8 mouse cellular contexts compared by ENCODE assay signal in genomic region chr10:20169927-20170604, GRCm38 (mm10). TPM values are rescaled to one million over a fixed set of nuclear protein-coding genes. Genes with fewer than 3 reads are reported as not detected.
DNase-seq lines count a peak whose midpoint lies in the region; ATAC-seq and TF ChIP-seq lines count a peak whose summit lies in the region.

No protein-coding gene starts in this region.

- peak overlapping the region; percentile 88 for H3K4me3 ChIP-seq in cerebellum, adult 2 months (replicated peaks; ENCODE audit: insufficient read depth, low read depth, low read length)
- peak overlapping the region; percentile 18 for H3K4me3 ChIP-seq in lung, embryonic 15.5 days
- peak overlapping the region; percentile 25 for H3K4me3 ChIP-seq in limb, embryonic 15.5 days
- peak overlapping the region; percentile 26 for H3K4me3 ChIP-seq in stomach, embryonic 15.5 days (replicated peaks)

- H3K9ac ChIP-seq in lung, embryonic 15.5 days = peak overlapping the region; percentile 22; the same call in 1 of the 2 replicates
- H3K9ac ChIP-seq in limb, embryonic 15.5 days = no peak overlapping the region
- no peak overlapping the region for H3K9ac ChIP-seq in stomach, embryonic 15.5 days

- ATAC-seq in lung, embryonic 15.5 days (ENCODE audit: borderline replicate concordance, extremely low read depth, low FRiP score, low TSS enrichment) = no peak
- ATAC-seq in limb, embryonic 15.5 days (ENCODE audit: insufficient number of reproducible peaks, low FRiP score, low TSS enrichment, low read depth) = no peak
- no peak for ATAC-seq in stomach, embryonic 15.5 days (ENCODE audit: insufficient read depth, low FRiP score, low read depth)

- no peaks in the 10 kb centered on the region for H3K9me3 ChIP-seq in lung, embryonic 15.5 days
- no peaks in the 10 kb centered on the region for H3K9me3 ChIP-seq in limb, embryonic 15.5 days
- no peaks in the 10 kb centered on the region for H3K9me3 ChIP-seq in stomach, embryonic 15.5 days

- H3K4me1 ChIP-seq in cerebellum, adult 2 months (ENCODE audit: control insufficient read depth, insufficient read depth, low read length) = peaks cover 9% of the 10 kb centered on the region
- peaks cover 14% of the 10 kb centered on the region for H3K4me1 ChIP-seq in lung, embryonic 15.5 days
- peaks cover 19% of the 10 kb centered on the region for H3K4me1 ChIP-seq in limb, embryonic 15.5 days
- peaks cover 6% of the 10 kb centered on the region; the same call in 1 of the 2 replicates for H3K4me1 ChIP-seq in stomach, embryonic 15.5 days

- no peak for TF ChIP-seq POLR2A in cerebellum, adult 2 months (IDR thresholded peaks at IDR 0.05; ENCODE audit: borderline replicate concordance, insufficient read depth, low read length)

- WGBS in cerebellum, adult 2 months = 22% methylated on average over 19 of the region's 19 CpGs
- 20% methylated on average over 18 of the region's 19 CpGs for WGBS in lung, embryonic 15.5 days
- WGBS in limb, embryonic 15.5 days = 27% methylated on average over 19 of the region's 19 CpGs
- 22% methylated on average over 19 of the region's 19 CpGs for WGBS in stomach, embryonic 15.5 days

- H3K36me3 ChIP-seq in lung, embryonic 15.5 days = no peaks in the 10 kb centered on the region
- no peaks in the 10 kb centered on the region for H3K36me3 ChIP-seq in limb, embryonic 15.5 days
- no peaks in the 10 kb centered on the region for H3K36me3 ChIP-seq in stomach, embryonic 15.5 days

- no peaks in the 10 kb centered on the region for H3K27me3 ChIP-seq in cerebellum, adult 2 months (ENCODE audit: control insufficient read depth, insufficient read depth, low read length)
- H3K27me3 ChIP-seq in lung, embryonic 15.5 days = no peaks in the 10 kb centered on the region
- H3K27me3 ChIP-seq in limb, embryonic 15.5 days = no peaks in the 10 kb centered on the region
- H3K27me3 ChIP-seq in stomach, embryonic 15.5 days (replicated peaks) = no peaks in the 10 kb centered on the region

- peak overlapping the region; percentile 14; the same call in 1 of the 2 replicates for H3K27ac ChIP-seq in cerebellum, adult 2 months (ENCODE audit: insufficient read depth, low read length)
- 0 out of 2 replicates have a peak overlapping the region, but pooled peaks have one; percentile 5 for H3K27ac ChIP-seq in lung, embryonic 15.5 days
- peak overlapping the region; percentile 55 for H3K27ac ChIP-seq in limb, embryonic 15.5 days
- H3K27ac ChIP-seq in stomach, embryonic 15.5 days = peak overlapping the region; percentile 64

- peak overlapping the region; percentile 56 for H3K4me2 ChIP-seq in lung, embryonic 15.5 days
- peak overlapping the region; percentile 45 for H3K4me2 ChIP-seq in limb, embryonic 15.5 days
- H3K4me2 ChIP-seq in stomach, embryonic 15.5 days = peak overlapping the region; percentile 53

- TF ChIP-seq CTCF in cerebellum, adult 2 months (IDR thresholded peaks at IDR 0.05; ENCODE audit: borderline replicate concordance, insufficient read depth, low read depth, low read length) = no peak

- peak in 1 of 2 experiments; percentile 31 for DNase-seq in cerebellum, adult 2 months
- DNase-seq in cerebellum, adult 9-10 months = no peak
- DNase-seq in lung, postnatal 14 days = no peak
- DNase-seq in left cerebral cortex, adult 9 months (ENCODE audit: low spot score in 2 of 2) = no peak
- no peak for DNase-seq in lung, postnatal 25 days (ENCODE audit: low spot score)

RNA-seq across cellular contexts. Expression of gene Map7, which starts 21.8 kb away (rescaled TPM):
- 82.6 and 88.4 TPM in 2 replicates for polyA plus RNA-seq in cerebellum, adult 2 months (2012; rRNA removed)
- polyA plus RNA-seq in lung, embryonic 15.5 days (2015; fragmentation: Nextera tagmentation; extraction: Ambion mirVana) = 12.2 and 13.0 TPM in 2 replicates
- polyA plus RNA-seq in limb, embryonic 15.5 days (2015; fragmentation: Nextera tagmentation; extraction: Ambion mirVana) = 12.3 and 13.2 TPM in 2 replicates
- polyA plus RNA-seq in stomach, embryonic 15.5 days (2015; fragmentation: Nextera tagmentation; extraction: Ambion mirVana) = 21.2 and 23.3 TPM in 2 replicates

Comparison
In these comparisons a context has a peak if more than half of its experiments do, and no peak if none do; other contexts are left out.
1. H3K27ac ChIP-seq: peak in every context shown above with its lines; median percentile 64 in stomach, embryonic 15.5 days; 55 in limb, embryonic 15.5 days; 14 in cerebellum, adult 2 months; 5 in lung, embryonic 15.5 days.
2. H3K4me3 ChIP-seq: peak in every context shown above with its lines; median percentile 88 in cerebellum, adult 2 months; 26 in stomach, embryonic 15.5 days; 25 in limb, embryonic 15.5 days; 18 in lung, embryonic 15.5 days.